Mouse (Mus musculus): Measurements from ENCODE around the gene Bst1.

GRCm38 (mm10) chr5:43871845-43872244 lies 53.2 kb downstream of the Bst1 start:
- TF ChIP-seq CTCF (IDR thresholded peaks at IDR 0.05; ENCODE audit: low read depth, low read length) (no peak), POLR2A (IDR thresholded peaks at IDR 0.05; ENCODE audit: extremely low read depth, insufficient read depth, low read length) (no peak)

Data from liver, adult 2 months (tissue).